Mouse (Mus musculus) retina, postnatal 7 days (tissue): Measurements from ENCODE around the gene Ppp4r1.
A peak's percentile ranks its signal among the peaks of the same experiment; 100 is the strongest.

Source experiments
- DNase-seq: peaks from one replicate; pipeline ENCODE4 v3.0.0-alpha.2; 2012; ENCODE audit warnings: low read depth, low spot score

Gene Ppp4r1

DNA sequence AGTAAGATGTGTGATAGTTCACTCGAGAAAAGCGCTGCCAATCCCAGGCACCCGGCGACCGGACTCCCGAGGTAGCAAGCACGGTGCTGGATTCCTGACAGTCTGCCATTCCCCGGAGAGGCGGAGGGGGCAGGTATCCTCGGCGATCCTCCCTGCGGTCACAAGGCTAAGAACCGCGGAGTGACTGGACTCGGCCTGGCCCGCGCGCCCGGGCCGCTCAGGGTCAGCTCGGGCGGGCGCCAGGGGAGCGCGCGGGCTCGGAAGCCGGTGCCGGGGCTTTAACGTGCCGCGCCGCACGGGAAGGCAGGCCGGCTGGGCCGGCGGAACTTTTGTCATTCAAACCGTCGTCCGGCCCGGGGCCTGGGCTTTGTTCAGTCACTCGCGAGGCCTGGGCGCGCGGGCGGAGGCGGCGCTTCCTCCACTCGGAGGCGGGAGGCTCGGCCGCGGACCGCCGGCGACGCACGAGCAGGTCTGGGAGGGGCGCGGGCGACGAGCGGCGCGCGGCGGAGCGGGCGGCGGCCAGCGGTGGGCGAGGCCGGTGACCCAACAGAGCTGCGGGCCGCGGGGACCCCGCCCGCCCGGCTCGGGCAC lies at the start of gene Ppp4r1:
Gene Ppp4r1 (plus strand): TSS at position 23 of the 591 bp plus-strand sequence.
- DNase-seq, result peak; percentile 70

DNA sequence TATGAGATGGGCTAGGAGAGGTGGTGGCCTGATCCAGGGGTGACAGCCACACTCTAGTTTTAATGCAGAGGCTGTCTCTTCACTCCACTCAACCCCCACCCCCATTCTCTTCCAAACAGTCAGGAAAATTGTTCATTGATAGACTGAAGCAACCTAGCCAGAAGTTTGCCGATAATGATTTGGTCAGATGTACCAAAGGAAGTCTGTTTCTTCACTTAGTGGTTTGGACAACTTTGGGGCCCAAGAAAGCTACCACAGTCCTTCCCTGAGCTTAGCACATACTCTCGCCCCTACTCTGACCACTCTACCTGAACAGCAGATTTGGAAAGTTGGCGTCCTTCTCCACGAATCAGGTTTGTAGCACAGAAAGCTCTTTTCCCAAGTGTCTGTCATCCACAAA lies 49.7 kb upstream of the Ppp4r1 start:
- no peak for DNase-seq

DNA sequence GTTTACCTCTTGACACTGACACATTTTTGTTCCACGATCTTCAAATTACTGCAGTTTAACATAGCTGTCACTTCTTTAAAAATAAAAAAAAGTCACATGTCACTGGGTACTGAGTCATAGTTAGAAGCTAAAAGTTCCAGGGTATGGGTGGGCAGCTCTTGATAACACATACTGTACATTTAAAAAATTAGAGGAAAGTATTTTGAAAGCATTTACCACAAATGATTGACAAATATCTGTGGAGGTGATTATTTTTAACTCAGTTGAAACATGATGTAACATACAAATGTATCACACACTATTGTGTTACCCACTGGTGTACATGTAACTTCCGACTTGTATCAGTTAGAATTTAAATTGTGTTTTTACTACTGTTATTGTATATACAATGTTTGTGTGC lies 47.3 kb upstream of the Ppp4r1 start:
- DNase-seq, result no peak

DNA sequence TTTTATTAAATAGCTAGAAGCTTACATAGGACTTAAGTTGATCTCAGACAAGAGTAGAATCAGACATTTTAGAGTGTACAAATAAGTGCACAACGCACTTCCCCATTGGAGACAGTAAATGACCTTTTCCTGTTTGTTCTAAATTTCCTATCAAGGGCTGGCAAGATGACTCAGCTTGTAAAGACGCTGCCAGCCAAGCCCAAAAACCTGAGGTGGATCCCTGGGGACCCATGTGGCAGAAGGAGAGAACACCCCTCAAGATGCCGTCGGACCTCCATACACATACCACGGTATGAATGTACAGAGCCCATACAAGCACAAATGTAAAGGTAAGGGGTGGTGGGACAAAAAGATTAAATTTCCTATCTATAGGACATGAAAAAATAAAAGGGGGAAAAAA lies 45.2 kb upstream of the Ppp4r1 start:
- no peak for DNase-seq

DNA sequence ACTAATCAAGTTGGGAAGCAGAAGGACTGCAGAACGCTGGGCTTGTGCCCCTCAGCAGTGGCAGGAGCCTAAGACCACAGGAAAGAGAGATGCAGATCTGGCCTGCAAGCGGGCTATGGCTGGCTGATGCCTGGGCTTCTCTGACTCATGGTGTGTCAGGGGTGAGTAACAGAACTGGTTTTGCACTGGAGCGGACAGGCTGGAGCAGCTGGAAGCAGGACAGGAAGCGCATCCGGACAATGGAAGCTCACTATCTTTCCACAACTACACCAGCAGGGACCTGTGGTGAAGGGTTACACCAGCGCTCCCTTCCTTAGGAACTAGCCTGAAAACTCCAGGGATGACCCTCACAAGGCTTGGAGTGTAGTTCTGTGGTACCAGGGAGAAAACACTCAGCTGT lies 44.8 kb upstream of the Ppp4r1 start:
- DNase-seq, result no peak

DNA sequence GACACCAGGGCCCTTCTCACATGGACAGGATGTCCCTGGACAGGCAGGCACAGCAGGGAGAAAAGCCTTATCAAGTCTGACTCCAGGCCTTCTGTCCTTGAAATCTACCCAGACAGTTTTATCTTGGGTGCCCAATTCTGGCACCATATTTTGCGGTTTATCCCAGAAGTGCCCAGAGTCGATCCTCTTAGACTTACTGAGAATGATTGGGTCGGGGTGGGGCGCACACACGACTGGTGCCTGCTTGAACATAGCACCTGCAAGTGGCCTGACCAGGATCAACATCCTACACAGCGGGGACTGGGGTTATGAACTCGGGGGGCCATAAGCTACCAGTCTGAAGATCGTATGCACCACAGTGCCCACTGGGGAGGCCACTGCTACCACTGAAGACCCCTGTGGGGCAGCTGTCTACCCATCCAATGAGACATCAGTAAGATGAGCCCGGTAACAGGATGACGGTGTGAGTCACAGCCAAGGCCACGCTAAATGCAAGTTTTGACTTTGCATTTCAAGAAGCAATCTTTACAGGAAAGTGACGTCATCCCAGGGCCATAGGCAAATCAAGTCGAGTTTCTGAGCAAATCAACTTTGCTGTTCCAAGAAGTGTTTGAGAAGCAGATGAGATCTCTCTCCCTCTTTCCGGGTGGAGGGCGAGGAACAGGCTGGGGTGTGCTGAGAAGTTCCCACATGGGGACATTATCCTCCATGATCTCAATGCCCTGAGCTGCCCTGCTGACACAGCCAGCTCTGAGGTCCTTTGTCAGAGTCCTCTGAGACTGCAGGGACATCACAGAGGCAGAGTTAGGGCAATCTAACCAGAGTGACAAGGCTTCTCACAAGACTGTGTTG lies 42.3 kb upstream of the Ppp4r1 start:
- no peak for DNase-seq

DNA sequence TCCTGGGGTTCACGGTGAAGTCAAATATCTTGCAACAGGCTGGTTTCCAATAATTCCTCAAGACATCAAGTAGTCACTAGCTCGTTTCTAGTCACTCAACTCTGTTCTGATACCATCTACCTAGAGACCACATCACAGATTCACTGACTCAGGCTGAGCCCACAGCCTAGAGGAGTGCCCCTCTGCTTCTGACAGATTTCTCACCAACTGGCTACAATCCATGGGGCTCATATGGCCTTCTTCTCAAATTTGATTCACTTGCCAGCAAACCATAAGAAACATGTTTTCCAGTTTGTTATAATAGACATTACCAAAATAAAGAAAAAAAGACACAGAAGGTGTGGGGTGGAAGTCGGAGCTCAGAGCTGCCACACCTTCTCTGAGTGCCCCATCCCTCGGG lies 40.8 kb upstream of the Ppp4r1 start:
- DNase-seq, result no peak

DNA sequence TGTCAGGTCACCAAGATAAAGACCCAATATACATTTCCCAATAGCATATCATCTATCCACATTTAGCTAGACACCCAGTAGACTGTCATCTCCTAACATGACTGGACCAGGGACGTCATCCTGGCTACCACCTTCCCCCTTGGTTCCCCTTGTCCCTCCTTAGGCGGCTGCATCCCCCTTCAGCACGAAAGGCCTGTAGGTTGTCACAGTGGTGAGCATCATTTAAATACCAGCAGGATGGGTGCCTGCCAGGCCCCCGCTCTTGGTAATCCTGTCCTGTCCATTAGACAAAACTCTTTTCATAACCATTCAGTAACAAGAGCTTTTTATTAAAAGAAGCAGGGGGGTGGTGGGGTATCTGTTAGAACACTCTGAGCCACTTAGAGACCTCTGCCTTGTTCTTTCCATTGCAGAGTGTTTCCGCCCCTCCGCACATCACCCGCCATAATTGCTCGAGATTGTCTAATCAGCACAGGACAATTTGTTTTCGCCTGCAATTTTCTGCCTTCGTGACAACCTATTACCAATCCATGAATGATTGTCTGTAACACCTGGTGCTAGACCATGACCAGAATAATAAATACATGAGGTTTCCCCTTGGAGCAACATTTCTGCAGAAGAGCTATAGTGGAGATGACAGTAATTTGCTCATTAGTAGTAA lies 40.0 kb upstream of the Ppp4r1 start:
- no peak for DNase-seq

DNA sequence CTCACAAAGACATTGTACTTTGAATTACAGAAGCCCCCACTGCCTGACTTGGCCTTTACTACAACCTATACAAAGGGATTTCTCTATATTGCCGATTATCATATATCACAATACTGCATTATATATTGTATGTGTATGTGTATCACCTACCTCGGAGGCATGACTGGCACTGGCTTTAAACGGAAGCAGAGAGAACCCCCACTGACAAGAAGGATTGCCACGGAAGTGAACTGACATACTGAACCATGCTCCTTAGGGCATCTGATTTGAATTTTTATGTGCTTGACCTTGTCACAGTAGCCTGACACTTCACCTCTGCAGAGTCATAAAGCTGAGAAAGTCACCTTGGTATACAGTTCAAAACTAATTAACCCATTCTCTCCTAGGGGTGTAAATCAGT lies 39.4 kb upstream of the Ppp4r1 start:
- no peak for DNase-seq

DNA sequence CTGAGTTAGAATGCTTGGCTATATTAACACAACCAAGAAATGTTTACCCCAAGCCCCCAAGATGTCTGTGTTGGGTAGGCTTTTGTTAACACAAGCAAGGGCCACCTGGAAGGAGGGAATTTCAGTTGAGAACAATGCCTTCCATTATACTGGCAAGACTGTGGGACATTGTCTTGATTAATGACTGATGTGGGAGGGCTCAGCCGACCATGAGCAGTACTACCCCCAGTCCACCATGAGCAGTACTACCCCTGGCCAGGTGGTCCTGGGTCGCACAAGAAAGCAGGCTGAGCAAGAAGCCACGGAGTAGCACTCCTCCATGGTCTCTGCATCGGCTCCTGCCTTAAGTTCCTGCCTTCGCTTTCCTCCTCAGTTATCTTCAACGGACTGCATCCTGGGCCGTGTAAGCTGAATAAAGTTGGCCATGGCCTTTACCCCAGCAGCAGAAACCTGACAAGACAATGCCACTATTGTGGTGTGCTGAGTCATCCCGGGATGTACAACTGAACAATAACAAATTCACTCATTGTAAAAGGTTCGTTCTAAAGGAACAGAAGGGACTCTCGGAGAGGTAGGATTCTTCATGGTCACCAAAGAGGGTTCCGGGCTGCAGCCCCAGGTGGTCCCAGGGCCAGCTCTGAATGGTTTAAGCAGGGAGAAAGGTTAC lies 38.6 kb upstream of the Ppp4r1 start:
- DNase-seq, result no peak

DNA sequence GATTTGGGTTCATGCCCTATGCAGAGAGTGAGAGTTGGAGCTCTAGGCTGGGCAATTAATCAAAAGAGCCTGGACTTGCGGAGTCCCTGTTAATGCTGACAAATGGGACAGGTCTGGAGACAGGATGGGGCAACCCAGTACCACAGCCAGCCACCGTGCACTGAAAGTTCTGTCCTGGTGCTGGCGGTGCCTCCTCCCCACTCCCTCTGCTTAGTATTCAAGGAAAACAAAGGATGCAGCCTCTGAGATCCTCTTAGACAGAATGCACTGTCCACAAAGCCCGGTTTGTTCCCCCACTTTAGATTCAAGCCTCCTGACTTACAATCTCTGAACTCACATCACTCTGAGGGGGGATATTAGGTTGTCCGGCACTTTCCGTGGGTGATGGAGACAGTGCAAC lies 36.1 kb upstream of the Ppp4r1 start:
- DNase-seq, result no peak

DNA sequence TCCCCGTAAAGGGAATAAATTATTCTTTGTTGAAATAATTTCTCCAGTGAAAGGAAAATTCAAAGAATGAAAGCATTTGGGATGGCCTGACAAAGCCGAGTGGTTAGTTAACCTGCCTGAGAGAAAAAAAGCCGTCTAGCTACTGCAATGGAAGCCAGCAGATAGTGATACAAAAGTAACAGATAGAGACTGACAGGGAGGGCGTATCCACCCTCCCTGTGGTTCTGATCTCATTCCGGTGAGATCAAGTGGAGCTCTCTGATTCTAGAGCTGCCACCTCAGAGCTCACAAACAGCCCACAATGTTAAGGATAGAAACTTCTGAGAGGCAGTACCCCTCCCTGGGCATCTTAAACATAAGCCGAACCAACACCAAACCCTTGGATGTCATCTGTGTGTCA lies 33.4 kb upstream of the Ppp4r1 start:
- DNase-seq, result no peak

DNA sequence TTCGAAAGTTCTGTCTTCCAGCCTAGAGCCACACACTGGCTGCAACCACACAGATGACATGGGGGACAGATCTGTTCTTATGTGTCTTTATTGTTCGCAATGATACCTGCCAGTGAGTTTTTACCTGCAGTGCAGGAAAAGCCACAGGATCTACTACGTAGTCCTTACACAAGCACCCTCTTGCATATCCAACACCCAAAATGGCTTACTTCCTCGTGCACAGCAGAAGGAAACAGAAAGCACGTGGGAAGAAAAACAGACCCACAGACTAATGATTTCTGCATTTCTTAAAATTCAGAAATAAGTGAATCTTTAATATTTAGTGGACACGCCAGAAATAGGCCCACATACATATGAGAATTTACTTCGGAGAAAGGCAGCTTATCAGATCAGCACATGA lies 32.6 kb upstream of the Ppp4r1 start:
- DNase-seq, result no peak

DNA sequence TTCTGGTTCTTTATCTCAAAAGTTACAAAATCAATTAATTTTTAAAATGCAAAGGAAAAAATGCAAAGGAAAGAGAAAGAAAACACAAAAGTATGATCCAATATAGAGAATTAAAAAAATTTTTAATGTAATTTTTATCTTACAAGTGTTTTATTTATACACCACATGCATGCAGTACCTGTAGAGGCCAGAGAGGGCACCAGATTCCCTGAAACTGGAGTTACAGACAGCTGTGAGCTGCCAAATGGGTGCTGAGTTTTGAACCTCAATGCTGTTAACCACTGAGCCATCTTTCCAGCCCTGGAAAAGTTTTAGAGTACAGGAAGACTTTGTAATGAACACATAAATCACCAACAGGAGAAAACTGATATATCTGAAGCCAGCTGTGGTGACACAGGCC lies 32.1 kb upstream of the Ppp4r1 start:
- no peak for DNase-seq

DNA sequence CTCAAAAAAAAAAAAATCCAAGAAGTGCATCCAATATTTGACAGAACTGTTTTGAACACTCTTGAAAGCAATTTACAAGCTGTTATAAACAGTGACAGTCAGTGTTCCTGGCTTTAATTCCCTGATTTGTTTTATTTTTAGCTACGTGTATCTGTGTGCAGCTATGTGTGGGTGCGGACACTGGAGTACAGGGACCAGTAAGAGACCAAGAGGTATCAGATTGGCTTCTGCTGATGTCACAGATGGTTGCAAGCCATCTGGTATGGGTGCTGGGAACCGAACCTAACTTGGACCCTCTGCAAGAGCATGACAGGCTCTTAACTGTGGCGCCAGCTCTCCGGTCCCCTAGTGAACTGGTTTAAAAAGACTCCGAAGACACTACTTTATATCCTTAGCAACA lies 29.2 kb upstream of the Ppp4r1 start:
- no peak for DNase-seq

DNA sequence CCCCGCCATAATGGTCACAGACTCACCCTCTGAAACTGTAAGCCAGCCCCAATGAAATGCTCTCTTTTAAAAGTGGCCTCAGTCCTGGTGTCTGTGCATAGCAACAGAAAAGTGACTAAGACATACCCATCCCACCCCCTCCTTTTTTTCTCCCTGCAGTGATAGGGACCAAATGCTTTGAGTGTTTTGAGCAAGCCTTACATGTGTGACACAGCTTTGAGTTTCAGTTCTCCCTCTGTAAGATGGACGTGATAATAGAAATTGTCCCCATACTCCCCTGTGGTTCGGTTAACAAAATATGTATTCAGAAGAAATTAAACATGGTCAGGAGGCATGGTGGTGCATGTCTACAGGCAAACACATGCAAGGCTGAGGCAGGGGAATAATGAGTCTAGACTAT lies 26.5 kb upstream of the Ppp4r1 start:
- no peak for DNase-seq

DNA sequence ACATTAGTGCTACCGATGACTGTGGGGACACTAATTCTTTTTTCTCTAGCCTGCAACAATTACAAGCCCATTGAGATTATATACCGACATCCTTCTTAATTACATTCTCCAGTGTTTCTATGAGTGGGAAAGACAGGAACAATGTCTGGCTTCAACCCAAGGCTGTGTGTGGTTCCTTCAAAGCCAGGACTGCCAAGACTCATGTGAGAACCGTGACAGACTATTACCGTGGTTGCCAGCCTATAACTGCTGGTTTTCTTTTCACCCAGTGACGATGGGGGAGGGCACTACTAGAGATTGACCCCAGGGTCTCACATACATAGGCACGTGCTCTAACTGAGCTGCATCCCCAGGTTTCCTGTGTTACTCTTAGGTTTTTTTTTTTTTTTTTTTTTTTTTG lies 25.2 kb upstream of the Ppp4r1 start:
- no peak for DNase-seq

DNA sequence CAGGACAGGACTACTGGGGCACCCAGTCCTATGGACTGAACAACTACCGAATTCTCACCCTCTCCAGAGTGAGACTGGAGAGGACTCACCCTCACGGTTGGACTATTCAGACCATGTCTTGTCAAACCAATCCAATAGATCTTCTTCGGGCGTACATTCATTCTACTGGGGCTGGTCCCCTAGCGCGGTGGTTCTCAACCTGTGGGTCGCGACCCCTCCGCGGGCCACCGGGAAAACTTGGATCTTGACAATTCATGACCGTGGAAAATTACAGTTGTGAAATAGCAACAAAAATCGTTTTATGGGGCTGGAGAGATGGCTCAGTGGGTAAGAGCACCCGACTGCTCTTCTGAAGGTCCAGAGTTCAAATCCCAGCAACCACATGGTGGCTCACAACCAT lies 19.2 kb upstream of the Ppp4r1 start:
- no peak for DNase-seq

DNA sequence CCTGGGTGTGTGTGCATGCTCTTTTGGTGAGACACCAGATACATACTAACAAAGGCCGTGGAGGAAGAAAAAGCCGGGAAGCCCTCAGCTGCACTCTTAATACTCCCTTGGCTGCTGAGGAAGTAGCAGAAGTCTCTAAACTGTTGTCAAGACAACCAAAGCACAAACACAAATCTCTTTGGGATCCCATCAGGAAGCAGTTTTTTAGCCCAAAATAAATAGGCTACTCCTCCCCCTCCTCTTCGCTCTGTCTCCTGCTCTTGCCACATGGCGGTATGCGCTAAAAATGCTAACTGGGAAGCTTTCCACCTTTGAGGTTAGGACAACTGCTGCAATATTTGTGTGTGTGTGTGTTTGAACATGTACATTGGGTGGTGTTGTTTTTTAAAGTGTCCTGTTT lies 13.9 kb upstream of the Ppp4r1 start:
- no peak for DNase-seq

DNA sequence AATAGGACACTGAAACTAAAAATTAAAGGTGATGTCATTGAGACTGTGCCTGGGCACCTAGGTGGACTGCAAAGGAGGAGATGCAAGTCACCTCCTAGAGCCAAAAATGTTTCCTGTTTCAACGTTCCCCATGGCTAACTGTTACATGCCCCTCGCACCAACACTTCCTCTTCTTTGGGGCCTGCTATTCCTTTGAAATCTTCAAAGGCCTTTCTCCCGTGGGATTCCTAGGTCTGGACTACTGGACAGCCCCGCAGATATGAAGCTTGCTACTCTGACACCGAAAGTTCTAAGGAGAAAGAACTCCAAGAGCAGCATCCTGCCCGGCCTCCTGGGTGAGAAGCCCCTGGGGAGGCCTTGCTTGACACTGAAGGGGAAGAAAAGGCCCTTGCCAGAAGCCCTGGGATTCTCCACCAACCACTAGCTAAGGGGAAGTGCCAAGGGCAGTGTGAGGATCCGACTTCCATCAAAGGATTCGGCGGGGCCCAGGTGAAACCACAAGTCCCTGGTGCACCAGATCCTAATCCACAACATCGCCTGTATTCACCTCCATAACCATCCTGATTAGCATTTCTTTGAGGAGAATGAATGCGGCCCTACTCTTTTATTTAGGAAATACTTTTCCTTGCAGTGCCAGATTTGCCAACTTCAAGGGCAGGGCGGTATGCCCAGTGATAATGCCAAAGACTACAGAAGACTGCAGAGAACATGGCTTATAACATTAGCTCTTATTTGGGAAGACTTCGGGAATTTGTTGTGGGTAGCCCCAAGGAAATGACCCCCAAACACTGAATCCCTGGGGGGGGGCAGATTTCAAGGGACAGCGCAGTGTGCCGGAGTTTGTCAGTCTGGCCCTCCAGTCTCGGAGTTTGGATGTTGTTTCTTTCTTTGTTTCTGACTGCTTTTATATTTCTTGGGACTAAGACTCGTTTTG lies 11.1 kb upstream of the Ppp4r1 start:
- no peak for DNase-seq
